Mouse (Mus musculus): ENCODE measurements around the gene Dcaf5.

- TF ChIP-seq POLR2A (IDR thresholded peaks at IDR 0.05; ENCODE audit: control insufficient read depth, low read depth, low read length) (no peak), CTCF (IDR thresholded peaks at IDR 0.05; ENCODE audit: control insufficient read depth, insufficient read depth, insufficient replicate concordance, low read depth, low read length) (peak; percentile 11; the same call in 1 of the 2 replicates)
Observed at GRCm38 (mm10) chr12:80483397-80483796, 47.0 kb upstream of the Dcaf5 start.
